ENCODE assay signal across 8 mouse cellular contexts in the genomic region with DNA sequence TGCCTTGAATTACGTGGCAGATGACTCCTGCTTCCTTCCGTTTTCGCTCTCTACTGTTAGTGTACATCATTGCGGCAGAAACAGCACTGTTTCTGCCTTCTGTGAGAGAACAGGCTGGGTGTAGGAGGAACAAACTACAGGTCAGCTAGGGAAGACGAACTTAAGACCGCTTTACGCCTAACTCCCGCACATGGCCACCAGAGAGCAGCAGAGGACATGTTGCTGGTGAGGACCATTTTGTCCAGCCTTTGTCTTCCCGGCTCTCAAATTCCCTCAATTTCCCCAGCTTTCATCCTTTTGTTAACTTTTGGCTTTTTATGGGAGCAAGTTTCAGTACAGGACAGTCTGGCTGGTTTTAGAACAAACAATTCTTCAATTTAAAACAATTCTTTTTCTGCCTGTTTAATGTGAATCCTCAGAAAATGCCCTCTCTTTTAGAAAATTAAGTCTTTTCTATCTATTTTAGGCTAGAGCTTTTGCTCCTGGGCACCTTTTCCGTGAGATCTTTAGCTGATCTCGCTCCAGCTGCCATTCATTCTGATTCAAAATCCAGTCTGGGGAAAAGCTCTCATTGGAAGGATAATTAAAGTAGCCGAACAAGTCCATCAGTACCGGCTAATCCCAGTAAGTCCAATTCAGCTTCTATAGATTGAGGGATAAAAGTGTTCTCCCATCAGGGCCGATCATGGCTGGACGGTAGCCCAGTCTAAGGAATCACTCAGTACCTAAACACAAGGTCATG.
DNase-seq lines count a peak whose midpoint lies in the region; ATAC-seq and TF ChIP-seq lines count a peak whose summit lies in the region.
"Had no signal": no experiment of that assay in that cellular context is flagged by ENCODE, and none has a peak within 500 bp of the region (broad histone marks: within the 10 kb centered on the region; RNA-seq: fewer than 3 reads in every experiment).

No protein-coding gene starts in this region.

- no peak overlapping the region for H3K9ac ChIP-seq in MEL (ENCODE audit: control insufficient read depth, low read depth, low read length, poor library complexity, severe bottlenecking)
- H3K9ac ChIP-seq in midbrain, embryonic 13.5 days (replicated peaks) = no peak overlapping the region

- H3K9me3 ChIP-seq in MEL (replicated peaks; ENCODE audit: insufficient read depth, low read length) = no peaks in the 10 kb centered on the region
- no peaks in the 10 kb centered on the region for H3K9me3 ChIP-seq in embryonic facial prominence, embryonic 10.5 days
- no peaks in the 10 kb centered on the region for H3K9me3 ChIP-seq in midbrain, embryonic 13.5 days

- intact Hi-C loops in heart, postnatal 25 days (cut with DNase I) = loop anchor here (1.0 to 5.0 kb wide), 5 partner anchors 154 to 792 kb away; a partner anchor contains a TSS
- intact Hi-C loops in left cerebral cortex, adult 2 months (cut with DNase I) = loop anchor here (1.0 to 2.0 kb wide), 5 partner anchors 152 to 794 kb away; no protein-coding TSS in a partner anchor

- no peaks in the 10 kb centered on the region for H3K79me2 ChIP-seq in MEL (ENCODE audit: control insufficient read depth, insufficient read depth, low read length, poor library complexity)

- H3K4me1 ChIP-seq in MEL (ENCODE audit: control insufficient read depth in 1 of 2, insufficient read depth in 2 of 2, low read length in 2 of 2) = no peaks in the 10 kb centered on the region
- H3K4me1 ChIP-seq in embryonic facial prominence, embryonic 10.5 days = peaks cover 5% of the 10 kb centered on the region; the same call in 1 of the 2 replicates
- H3K4me1 ChIP-seq in midbrain, embryonic 13.5 days (replicated peaks) = peaks cover 22% of the 10 kb centered on the region
- no peaks in the 10 kb centered on the region for H3K4me1 ChIP-seq in spleen, adult 2 months (ENCODE audit: control insufficient read depth, insufficient read depth, insufficient read length)

- TF ChIP-seq POLR2A in MEL (IDR thresholded peaks at IDR 0.05; ENCODE audit: control insufficient read depth in 1 of 2, insufficient read depth in 1 of 2, low read depth in 1 of 2, low read length in 2 of 2, poor library complexity in 1 of 2) = no peak
- no peak for TF ChIP-seq POLR2A in spleen, adult 2 months (IDR thresholded peaks at IDR 0.05; ENCODE audit: low read depth, low read length)

- no peaks in the 10 kb centered on the region for H3K36me3 ChIP-seq in MEL (ENCODE audit: control insufficient read depth in 1 of 2, insufficient read depth in 2 of 2, low read length in 2 of 2)
- H3K36me3 ChIP-seq in embryonic facial prominence, embryonic 10.5 days (replicated peaks) = no peaks in the 10 kb centered on the region
- H3K36me3 ChIP-seq in midbrain, embryonic 13.5 days = no peaks in the 10 kb centered on the region
- no peaks in the 10 kb centered on the region for H3K36me3 ChIP-seq in spleen, adult 2 months (ENCODE audit: control insufficient read depth, insufficient read depth, low read length)

- 38% methylated on average over 15 of the region's 15 CpGs for WGBS in embryonic facial prominence, embryonic 10.5 days
- 22% methylated on average over 15 of the region's 15 CpGs for WGBS in midbrain, embryonic 13.5 days
- WGBS in spleen, adult 2 months = 38% methylated on average over 15 of the region's 15 CpGs

- no peak for ATAC-seq in midbrain, embryonic 13.5 days

- no peak overlapping the region for H3K27ac ChIP-seq in MEL (ENCODE audit: control insufficient read depth, low read depth, low read length)
- 0 out of 2 replicates have a peak overlapping the region, but pooled peaks have one; percentile 7 for H3K27ac ChIP-seq in embryonic facial prominence, embryonic 10.5 days (replicated peaks)
- no peak overlapping the region for H3K27ac ChIP-seq in left cerebral cortex, adult 2 months
- H3K27ac ChIP-seq in midbrain, embryonic 13.5 days = peak overlapping the region; percentile 41
- no peak overlapping the region for H3K27ac ChIP-seq in spleen, adult 2 months (ENCODE audit: insufficient read depth, low read length)
- H3K27ac ChIP-seq: macrophage had no signal

- H3K4me2 ChIP-seq in midbrain, embryonic 13.5 days (replicated peaks) = no peak overlapping the region

- no peak for TF ChIP-seq EP300 in MEL (IDR thresholded peaks at IDR 0.05; ENCODE audit: low read depth in 1 of 2, low read length in 2 of 2)

- peak; percentile 64 to 85 (median 80) for TF ChIP-seq CTCF in MEL (IDR thresholded peaks at IDR 0.05 in 2 of 3, conservative IDR thresholded peaks at IDR 0.05 in 1 of 3; ENCODE audit: control insufficient read depth in 1 of 3, insufficient read depth in 1 of 3, low read depth in 2 of 3, low read length in 3 of 3, poor library complexity in 1 of 3, severe bottlenecking in 1 of 3)
- TF ChIP-seq CTCF in left cerebral cortex, adult 2 months (IDR thresholded peaks at IDR 0.05) = peak; percentile 92
- peak; percentile 37; the same call in 1 of the 2 replicates for TF ChIP-seq CTCF in spleen, adult 2 months (IDR thresholded peaks at IDR 0.05; ENCODE audit: extremely low read depth, insufficient read depth, insufficient read length, insufficient replicate concordance)

- H3K4me3 ChIP-seq in MEL (ENCODE audit: control insufficient read depth in 1 of 2, insufficient read depth in 1 of 2, low read depth in 2 of 2, low read length in 2 of 2) = no peak overlapping the region
- H3K4me3 ChIP-seq in embryonic facial prominence, embryonic 10.5 days = no peak overlapping the region
- H3K4me3 ChIP-seq in left cerebral cortex, adult 2 months = no peak overlapping the region
- H3K4me3 ChIP-seq in midbrain, embryonic 13.5 days (replicated peaks) = no peak overlapping the region
- no peak overlapping the region for H3K4me3 ChIP-seq in spleen, adult 2 months (ENCODE audit: extremely low read depth, insufficient read depth, insufficient read length)

- peak; percentile 58 for TF ChIP-seq RAD21 in MEL (IDR thresholded peaks at IDR 0.05; ENCODE audit: low read depth, low read length)

- DNase-seq in MEL (ENCODE audit: low read depth, low spot score) = peak; percentile 59
- peak; percentile 76 to 80 for DNase-seq in adrenal gland, postnatal 36 days
- peak; percentile 86 for DNase-seq in embryonic facial prominence, embryonic 10.5 days (ENCODE audit: low spot score)
- DNase-seq in heart, postnatal 25 days (ENCODE audit: low spot score) = peak; percentile 6
- peak; percentile 77 to 87 for DNase-seq in left cerebral cortex, adult 2 months (ENCODE audit: extremely low spot score in 1 of 2, low spot score in 2 of 2)
- peak in 1 of 2 experiments; percentile 28 for DNase-seq in spleen, adult 2 months (ENCODE audit: low read depth in 1 of 2, low spot score in 2 of 2)

- no peaks in the 10 kb centered on the region for H3K27me3 ChIP-seq in MEL (ENCODE audit: control insufficient read depth in 1 of 2, insufficient read depth in 2 of 2, low read length in 2 of 2)
- H3K27me3 ChIP-seq in embryonic facial prominence, embryonic 10.5 days (replicated peaks; ENCODE audit: low read depth, poor library complexity, severe bottlenecking) = peaks cover 4% of the 10 kb centered on the region; the same call in 1 of the 2 replicates
- no peaks in the 10 kb centered on the region for H3K27me3 ChIP-seq in midbrain, embryonic 13.5 days
- H3K27me3 ChIP-seq in spleen, adult 2 months (ENCODE audit: control insufficient read depth, insufficient read depth, low read length) = no peaks in the 10 kb centered on the region

TF ChIP-seq in MEL, 35 proteins besides CTCF, POLR2A, EP300 and RAD21:
- TF ChIP-seq TBP (IDR thresholded peaks at IDR 0.05; ENCODE audit: low read depth, low read length) (no peak), POLR2AphosphoS2 (IDR thresholded peaks at IDR 0.05; ENCODE audit: low read length) (no peak), SMC3 (IDR thresholded peaks at IDR 0.05; ENCODE audit: low read depth, low read length) (peak; percentile 68), ZC3H11A (IDR thresholded peaks at IDR 0.05; ENCODE audit: low read depth, low read length) (peak; percentile 43; the same call in 1 of the 2 replicates)

Comparison
In these comparisons a context has a peak if more than half of its experiments do, and no peak if none do; other contexts are left out.
1. H3K27ac ChIP-seq: peak in embryonic facial prominence, embryonic 10.5 days (single experiment) and midbrain, embryonic 13.5 days (single experiment); none in MEL (single experiment), left cerebral cortex, adult 2 months (single experiment) and spleen, adult 2 months (single experiment).
2. CTCF ChIP-seq: peak in every context shown above with its lines; median percentile 92 in left cerebral cortex, adult 2 months; 80 in MEL; 37 in spleen, adult 2 months.